Mouse (Mus musculus): ENCODE measurements at regions not wholly inside any gene's neighbourhood (a gene's known extent, or its start where the extent isn't known, plus 50 kb on each side); places are given as distances from the start of the nearest gene placed in this dataset.

- Histone ChIP-seq H3K4me2 (ENCODE audit: low read depth) (no peak overlapping the region), H3K9me3 (ENCODE audit: control insufficient read depth, low read length) (no peaks in the 10 kb centered on the region), H3K27me3 (ENCODE audit: control insufficient read depth, insufficient read depth, low read length) (no peaks in the 10 kb centered on the region), H3K4me1 (replicated peaks; ENCODE audit: control insufficient read depth in 2 of 2, insufficient read depth in 2 of 2, low read length in 1 of 2) (no peaks in the 10 kb centered on the region), H3K9ac (replicated peaks) (no peak overlapping the region), H3K4me3 (ENCODE audit: insufficient read depth in 1 of 2, low read depth in 2 of 2, low read length in 2 of 2) (no peak overlapping the region), H3K27ac (no peak overlapping the region), H3K36me3 (replicated peaks; ENCODE audit: control insufficient read depth, insufficient read depth, low read depth) (no peaks in the 10 kb centered on the region)
- DNase-seq (ENCODE audit: low read depth in 3 of 3, low spot score in 3 of 3) = no peak
- ATAC-seq (ENCODE audit: insufficient read depth) = no peak
- TF ChIP-seq EP300 (IDR thresholded peaks at IDR 0.05; ENCODE audit: low read depth) = no peak
- no peak for TF ChIP-seq CTCF (IDR thresholded peaks at IDR 0.05; ENCODE audit: low read depth)
- WGBS (ENCODE audit: insufficient replicate concordance) = 60% methylated on average over 7 of the region's 7 CpGs
Observed at GRCm38 (mm10) chr2:79180782-79181181, 74.4 kb upstream of the Itga4 start.

GRCm38 (mm10) chr2:79183034-79183630 lies 72.1 kb upstream of the Itga4 start:
- H3K9ac ChIP-seq (replicated peaks) = no peak overlapping the region
- no peaks in the 10 kb centered on the region for H3K27me3 ChIP-seq (ENCODE audit: control insufficient read depth, insufficient read depth, low read length)
- 66% methylated on average over 7 of the region's 7 CpGs for WGBS (ENCODE audit: insufficient replicate concordance)
- no peaks in the 10 kb centered on the region for H3K9me3 ChIP-seq (ENCODE audit: control insufficient read depth, low read length)
- H3K4me2 ChIP-seq (ENCODE audit: low read depth) = no peak overlapping the region
- no peak overlapping the region for H3K4me3 ChIP-seq (ENCODE audit: insufficient read depth in 1 of 2, low read depth in 2 of 2, low read length in 2 of 2)
- DNase-seq (ENCODE audit: low read depth in 3 of 3, low spot score in 3 of 3) (no peak), ATAC-seq (ENCODE audit: insufficient read depth) (no peak)
- H3K27ac ChIP-seq = no peak overlapping the region
- TF ChIP-seq CTCF (IDR thresholded peaks at IDR 0.05; ENCODE audit: low read depth) (no peak), EP300 (IDR thresholded peaks at IDR 0.05; ENCODE audit: low read depth) (no peak)
- H3K4me1 ChIP-seq (replicated peaks; ENCODE audit: control insufficient read depth in 2 of 2, insufficient read depth in 2 of 2, low read length in 1 of 2) = no peaks in the 10 kb centered on the region
- H3K36me3 ChIP-seq (replicated peaks; ENCODE audit: control insufficient read depth, insufficient read depth, low read depth) = no peaks in the 10 kb centered on the region

GRCm38 (mm10) chr2:79185234-79186101 lies 69.8 kb upstream of the Itga4 start:
- no peaks in the 10 kb centered on the region for H3K9me3 ChIP-seq (ENCODE audit: control insufficient read depth, low read length)
- H3K4me3 ChIP-seq (ENCODE audit: insufficient read depth in 1 of 2, low read depth in 2 of 2, low read length in 2 of 2) = no peak overlapping the region
- no peak for ATAC-seq (ENCODE audit: insufficient read depth)
- no peak overlapping the region for H3K9ac ChIP-seq (replicated peaks)
- WGBS (ENCODE audit: insufficient replicate concordance) = 79% methylated on average over 11 of the region's 11 CpGs
- no peak overlapping the region for H3K27ac ChIP-seq
- H3K4me2 ChIP-seq (ENCODE audit: low read depth) = no peak overlapping the region
- no peak for DNase-seq (ENCODE audit: low read depth in 3 of 3, low spot score in 3 of 3)
- no peaks in the 10 kb centered on the region for H3K4me1 ChIP-seq (replicated peaks; ENCODE audit: control insufficient read depth in 2 of 2, insufficient read depth in 2 of 2, low read length in 1 of 2)
- H3K36me3 ChIP-seq (replicated peaks; ENCODE audit: control insufficient read depth, insufficient read depth, low read depth) = no peaks in the 10 kb centered on the region
- TF ChIP-seq CTCF (IDR thresholded peaks at IDR 0.05; ENCODE audit: low read depth) = no peak
- no peak for TF ChIP-seq EP300 (IDR thresholded peaks at IDR 0.05; ENCODE audit: low read depth)
- no peaks in the 10 kb centered on the region for H3K27me3 ChIP-seq (ENCODE audit: control insufficient read depth, insufficient read depth, low read length)

- H3K4me2 ChIP-seq (ENCODE audit: low read depth) = no peak overlapping the region
- ATAC-seq (ENCODE audit: insufficient read depth) = no peak
- H3K27ac ChIP-seq = no peak overlapping the region
- 79% methylated on average over 7 of the region's 7 CpGs for WGBS (ENCODE audit: insufficient replicate concordance)
- H3K36me3 ChIP-seq (replicated peaks; ENCODE audit: control insufficient read depth, insufficient read depth, low read depth) = no peaks in the 10 kb centered on the region
- no peak for DNase-seq (ENCODE audit: low read depth in 3 of 3, low spot score in 3 of 3)
- no peak overlapping the region for H3K9ac ChIP-seq (replicated peaks)
- H3K27me3 ChIP-seq (ENCODE audit: control insufficient read depth, insufficient read depth, low read length) = no peaks in the 10 kb centered on the region
- H3K4me1 ChIP-seq (replicated peaks; ENCODE audit: control insufficient read depth in 2 of 2, insufficient read depth in 2 of 2, low read length in 1 of 2) = 0 out of 4 replicates have a peak, but pooled peaks cover 0 to under 1% of the 10 kb centered on the region in 2 experiments
- no peak for TF ChIP-seq EP300 (IDR thresholded peaks at IDR 0.05; ENCODE audit: low read depth)
- TF ChIP-seq CTCF (IDR thresholded peaks at IDR 0.05; ENCODE audit: low read depth) = no peak
- no peak overlapping the region for H3K4me3 ChIP-seq (ENCODE audit: insufficient read depth in 1 of 2, low read depth in 2 of 2, low read length in 2 of 2)
- H3K9me3 ChIP-seq (ENCODE audit: control insufficient read depth, low read length) = no peaks in the 10 kb centered on the region
Observed at GRCm38 (mm10) chr2:79186878-79187277, 68.3 kb upstream of the Itga4 start.

GRCm38 (mm10) chr2:79188511-79189193 lies 66.6 kb upstream of the Itga4 start:
- Histone ChIP-seq H3K36me3 (replicated peaks; ENCODE audit: control insufficient read depth, insufficient read depth, low read depth) (no peaks in the 10 kb centered on the region), H3K4me3 (ENCODE audit: insufficient read depth in 1 of 2, low read depth in 2 of 2, low read length in 2 of 2) (no peak overlapping the region), H3K27ac (no peak overlapping the region), H3K4me1 (replicated peaks; ENCODE audit: control insufficient read depth in 2 of 2, insufficient read depth in 2 of 2, low read length in 1 of 2) (peaks cover 0 to 2% of the 10 kb centered on the region in 2 experiments; a peak in 1 of 4 replicates), H3K9ac (replicated peaks) (no peak overlapping the region), H3K27me3 (ENCODE audit: control insufficient read depth, insufficient read depth, low read length) (no peaks in the 10 kb centered on the region), H3K9me3 (ENCODE audit: control insufficient read depth, low read length) (no peaks in the 10 kb centered on the region), H3K4me2 (ENCODE audit: low read depth) (no peak overlapping the region)
- TF ChIP-seq EP300 (IDR thresholded peaks at IDR 0.05; ENCODE audit: low read depth) = no peak
- no peak for TF ChIP-seq CTCF (IDR thresholded peaks at IDR 0.05; ENCODE audit: low read depth)
- no peak for ATAC-seq (ENCODE audit: insufficient read depth)
- 74% methylated on average over 6 of the region's 6 CpGs for WGBS (ENCODE audit: insufficient replicate concordance)
- DNase-seq (ENCODE audit: low read depth in 3 of 3, low spot score in 3 of 3) = no peak

Measured in liver, embryonic 14.5 days (tissue).